Mouse (Mus musculus) CH12.LX (cell line): ENCODE results near the gene Themis3.

Experiments
- CTCF ChIP-seq, 2 experiments: IDR thresholded peaks in 1 of 2; conservative IDR thresholded peaks in 1 of 2; 2 replicates each; pipeline ENCODE4 v1.5.1; 2011 to 2012; ENCODE audit warnings: low read depth in 2 of 2, low read length in 2 of 2, improper control_type of control experiment in 1 of 2, inconsistent platforms in 1 of 2, mild to moderate bottlenecking in 1 of 2, moderate library complexity in 1 of 2
- E2F4 ChIP-seq: IDR thresholded peaks from 2 replicates; pipeline ENCODE4 v1.6.1; 2011; ENCODE audit warnings: low read depth, low read length, improper control_type of control experiment; ENCODE audit not compliant: insufficient replicate concordance
- EP300 ChIP-seq: IDR thresholded peaks from 2 replicates; pipeline ENCODE4 v1.6.1; 2011; ENCODE audit warnings: low read length, improper control_type of control experiment
- ETS1 ChIP-seq: conservative IDR thresholded peaks from 2 replicates; pipeline ENCODE4 v1.6.1; 2012; ENCODE audit warnings: low read depth, mild to moderate bottlenecking, inconsistent platforms, low read length, improper control_type of control experiment, moderate library complexity
- GABPA ChIP-seq: IDR thresholded peaks from 2 replicates; pipeline ENCODE4 v1.6.1; 2012; ENCODE audit warnings: low read depth, low read length, improper control_type of control experiment, inconsistent platforms; ENCODE audit not compliant: insufficient replicate concordance
- MAFK ChIP-seq: IDR thresholded peaks from 2 replicates; pipeline ENCODE4 v1.6.1; 2011; ENCODE audit warnings: low read length, improper control_type of control experiment; ENCODE audit not compliant: insufficient replicate concordance
- MYC ChIP-seq: IDR thresholded peaks from 2 replicates; pipeline ENCODE4 v1.6.1; 2011; ENCODE audit warnings: low read depth, mild to moderate bottlenecking, improper control_type of control experiment, low read length
- POLR2A ChIP-seq: IDR thresholded peaks from 2 replicates; pipeline ENCODE4 v1.6.1; 2011; ENCODE audit warnings: low read depth, mild to moderate bottlenecking, improper control_type of control experiment, low read length
- POLR2AphosphoS2 ChIP-seq: IDR thresholded peaks from 2 replicates; pipeline ENCODE4 v1.6.1; 2011; ENCODE audit warnings: low read depth, low read length, improper control_type of control experiment
- SIN3A ChIP-seq: IDR thresholded peaks from 2 replicates; pipeline ENCODE4 v1.6.1; 2012; ENCODE audit warnings: low read length, improper control_type of control experiment, inconsistent platforms
- TCF12 ChIP-seq: IDR thresholded peaks from 2 replicates; pipeline ENCODE4 v1.6.1; 2014; ENCODE audit warnings: low read depth, mild to moderate bottlenecking, inconsistent platforms, low read length, improper control_type of control experiment
- USF1 ChIP-seq: IDR thresholded peaks from 2 replicates; pipeline ENCODE4 v1.6.1; 2014; ENCODE audit warnings: low read depth, mild to moderate bottlenecking, inconsistent platforms, low read length, improper control_type of control experiment
- USF2 ChIP-seq: conservative IDR thresholded peaks from 2 replicates; pipeline ENCODE4 v1.6.1; 2011; ENCODE audit warnings: low read depth, low read length, improper control_type of control experiment
- ZC3H11A ChIP-seq: IDR thresholded peaks from 2 replicates; pipeline ENCODE4 v1.6.1; 2012; ENCODE audit warnings: low read depth, mild to moderate bottlenecking, inconsistent platforms, low read length, improper control_type of control experiment

DNA sequence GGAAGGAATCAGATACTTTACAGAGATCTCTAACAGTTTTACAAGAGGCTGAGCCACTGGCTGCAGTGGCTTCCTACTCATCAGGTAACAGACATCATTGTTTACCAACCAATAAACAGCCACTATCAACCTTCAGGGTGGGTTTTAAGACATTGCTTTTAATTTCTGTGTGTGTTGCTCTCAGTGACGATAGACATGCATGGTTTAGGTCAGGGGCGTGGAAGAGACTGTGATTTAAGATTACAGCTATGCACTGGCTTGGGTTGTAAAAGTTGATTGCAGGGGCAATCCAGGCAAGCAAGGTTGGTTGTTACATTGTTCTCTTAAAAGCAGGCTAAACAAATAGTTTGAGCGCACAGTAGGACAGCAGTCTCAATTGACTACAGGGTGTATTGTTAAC is 1.4 kb upstream of the Themis3 start:
- TF ChIP-seq CTCF (conservative IDR thresholded peaks at IDR 0.05 in 1 of 2, IDR thresholded peaks at IDR 0.05 in 1 of 2; ENCODE audit: low read depth in 2 of 2, low read length in 2 of 2) (no peak), GABPA (no peak), USF2 (no peak), MAFK (no peak), EP300 (no peak), POLR2A (no peak), MYC (no peak), E2F4 (no peak), USF1 (no peak), TCF12 (no peak), POLR2AphosphoS2 (no peak), SIN3A (no peak), ZC3H11A (no peak), ETS1 (no peak)
